In genomic region chr9:77825380-77825961, GRCm38 (mm10) we compare ENCODE assay signal across 8 mouse cellular contexts.
A peak's percentile ranks its signal among the peaks of the same experiment; 100 is the strongest.
DNase-seq lines count a peak whose midpoint lies in the region; ATAC-seq lines count a peak whose summit lies in the region.

No protein-coding gene starts in this region.

- ATAC-seq in midbrain, embryonic 16.5 days: 0 out of 2 replicates have a peak, but pooled peaks have one; percentile 17
- no peak for ATAC-seq in midbrain, embryonic 14.5 days (ENCODE audit: low FRiP score, low TSS enrichment)
- peak; percentile 76; the same call in 1 of the 2 replicates for ATAC-seq in heart, embryonic 16.5 days (replicated peaks; ENCODE audit: extremely low read depth, insufficient read depth, low FRiP score)
- no peak for ATAC-seq in neural tube, embryonic 11.5 days (ENCODE audit: insufficient read depth, low FRiP score, low TSS enrichment)
- no peak for ATAC-seq in erythroid progenitor cell, adult 5-6 weeks (replicated peaks; ENCODE audit: low FRiP score, poor library complexity, severe bottlenecking)
- no peak for ATAC-seq in frontal cortex, adult (ENCODE audit: low TSS enrichment)

- H3K27me3 ChIP-seq in midbrain, embryonic 16.5 days (ENCODE audit: control insufficient read depth, insufficient read depth, low read depth, low read length): no peaks in the 10 kb centered on the region
- H3K27me3 ChIP-seq in midbrain, embryonic 14.5 days (ENCODE audit: control insufficient read depth, insufficient read depth, low read length): no peaks in the 10 kb centered on the region
- no peaks in the 10 kb centered on the region for H3K27me3 ChIP-seq in heart, embryonic 16.5 days (ENCODE audit: control insufficient read depth, insufficient read depth, low read length)
- no peaks in the 10 kb centered on the region for H3K27me3 ChIP-seq in neural tube, embryonic 11.5 days (ENCODE audit: control insufficient read depth, insufficient read depth, low read length)

- DNase-seq in midbrain, embryonic 14.5 days: no peak
- DNase-seq in neural tube, embryonic 11.5 days (ENCODE audit: low spot score): peak; percentile 28
- DNase-seq in cerebellum, postnatal 36 days: no peak

- no peak overlapping the region for H3K4me2 ChIP-seq in midbrain, embryonic 16.5 days (ENCODE audit: low read length)
- no peak overlapping the region for H3K4me2 ChIP-seq in midbrain, embryonic 14.5 days (ENCODE audit: low read length)
- H3K4me2 ChIP-seq in heart, embryonic 16.5 days (ENCODE audit: low read depth, low read length): no peak overlapping the region
- no peak overlapping the region for H3K4me2 ChIP-seq in neural tube, embryonic 11.5 days (ENCODE audit: low read depth)

- H3K36me3 ChIP-seq in midbrain, embryonic 16.5 days (ENCODE audit: control insufficient read depth, insufficient read depth, low read length): no peaks in the 10 kb centered on the region
- H3K36me3 ChIP-seq in midbrain, embryonic 14.5 days (ENCODE audit: control insufficient read depth, insufficient read depth, low read length): no peaks in the 10 kb centered on the region
- H3K36me3 ChIP-seq in heart, embryonic 16.5 days (ENCODE audit: control insufficient read depth, insufficient read depth): no peaks in the 10 kb centered on the region
- H3K36me3 ChIP-seq in neural tube, embryonic 11.5 days (ENCODE audit: control insufficient read depth, insufficient read depth, low read length): no peaks in the 10 kb centered on the region

- WGBS in midbrain, embryonic 16.5 days: 22% methylated on average over 7 of the region's 7 CpGs
- 27% methylated on average over 7 of the region's 7 CpGs for WGBS in midbrain, embryonic 14.5 days
- 24% methylated on average over 7 of the region's 7 CpGs for whole genome bisulfite sequencing in heart, embryonic 16.5 days
- 11% methylated on average over 7 of the region's 7 CpGs for WGBS in neural tube, embryonic 11.5 days

- H3K4me1 ChIP-seq in midbrain, embryonic 16.5 days (ENCODE audit: control insufficient read depth, insufficient read depth, low read length): no peaks in the 10 kb centered on the region
- no peaks in the 10 kb centered on the region for H3K4me1 ChIP-seq in midbrain, embryonic 14.5 days (ENCODE audit: control insufficient read depth, insufficient read depth, low read length)
- H3K4me1 ChIP-seq in brown adipose tissue, adult 24 weeks (ENCODE audit: control insufficient read depth, insufficient read depth, insufficient read length, low read length): peaks cover 14% of the 10 kb centered on the region
- H3K4me1 ChIP-seq in heart, embryonic 16.5 days (ENCODE audit: control insufficient read depth, insufficient read depth, low read length): no peaks in the 10 kb centered on the region
- no peaks in the 10 kb centered on the region for H3K4me1 ChIP-seq in neural tube, embryonic 11.5 days (ENCODE audit: control insufficient read depth, insufficient read depth, low read length)

- H3K9me3 ChIP-seq in midbrain, embryonic 16.5 days (replicated peaks; ENCODE audit: control insufficient read depth, low read length, poor library complexity, severe bottlenecking): no peaks in the 10 kb centered on the region
- H3K9me3 ChIP-seq in midbrain, embryonic 14.5 days (ENCODE audit: control insufficient read depth, low read length): no peaks in the 10 kb centered on the region
- H3K9me3 ChIP-seq in heart, embryonic 16.5 days (replicated peaks; ENCODE audit: control insufficient read depth, low read length): 0 out of 2 replicates have a peak, but pooled peaks cover under 1% of the 10 kb centered on the region
- H3K9me3 ChIP-seq in neural tube, embryonic 11.5 days (ENCODE audit: control insufficient read depth, low read length): no peaks in the 10 kb centered on the region

- no peak overlapping the region for H3K4me3 ChIP-seq in midbrain, embryonic 16.5 days (ENCODE audit: low read depth, low read length)
- H3K4me3 ChIP-seq in midbrain, embryonic 14.5 days (replicated peaks; ENCODE audit: low read depth, low read length): no peak overlapping the region
- H3K4me3 ChIP-seq in brown adipose tissue, adult 24 weeks (ENCODE audit: insufficient read depth, low read depth, low read length): no peak overlapping the region
- no peak overlapping the region for H3K4me3 ChIP-seq in heart, embryonic 16.5 days (ENCODE audit: low read length)
- no peak overlapping the region for H3K4me3 ChIP-seq in neural tube, embryonic 11.5 days (ENCODE audit: low read depth, low read length)

- no peak overlapping the region for H3K9ac ChIP-seq in midbrain, embryonic 16.5 days (ENCODE audit: low read depth, low read length)
- H3K9ac ChIP-seq in midbrain, embryonic 14.5 days (replicated peaks; ENCODE audit: low read length): no peak overlapping the region
- no peak overlapping the region for H3K9ac ChIP-seq in heart, embryonic 16.5 days (ENCODE audit: low read length)
- H3K9ac ChIP-seq in neural tube, embryonic 11.5 days (ENCODE audit: low read length): no peak overlapping the region

- no peak overlapping the region for H3K27ac ChIP-seq in midbrain, embryonic 16.5 days (ENCODE audit: low read length)
- H3K27ac ChIP-seq in midbrain, embryonic 14.5 days (replicated peaks; ENCODE audit: low read depth, low read length): no peak overlapping the region
- peak overlapping the region; percentile 71 for H3K27ac ChIP-seq in brown adipose tissue, adult 24 weeks (replicated peaks; ENCODE audit: low read depth, low read length)
- H3K27ac ChIP-seq in heart, embryonic 16.5 days (ENCODE audit: low read length): peak overlapping the region; percentile 58
- H3K27ac ChIP-seq in neural tube, embryonic 11.5 days (ENCODE audit: low read depth, low read length): no peak overlapping the region

Comparison
In these comparisons a context has a peak if more than half of its experiments do, and no peak if none do; other contexts are left out.
1. ATAC-seq: peak in midbrain, embryonic 16.5 days (single experiment) and heart, embryonic 16.5 days (single experiment); none in midbrain, embryonic 14.5 days (single experiment), neural tube, embryonic 11.5 days (single experiment), erythroid progenitor cell, adult 5-6 weeks (single experiment) and frontal cortex, adult (single experiment).
2. H3K27ac ChIP-seq: peak in brown adipose tissue, adult 24 weeks (single experiment) and heart, embryonic 16.5 days (single experiment); none in midbrain, embryonic 16.5 days (single experiment), midbrain, embryonic 14.5 days (single experiment) and neural tube, embryonic 11.5 days (single experiment).